Mouse (Mus musculus) C2C12 (cell line): ENCODE results near the gene Gm813.

Experiments
- CEBPB ChIP-seq: IDR thresholded peaks from one replicate; pipeline ENCODE4 v1.6.1; 2011; ENCODE audit warnings: low read depth, mild to moderate bottlenecking, control low read depth, moderate library complexity
- CTCF ChIP-seq: IDR thresholded peaks from one replicate; pipeline ENCODE4 v1.5.1; 2011; ENCODE audit not compliant: control insufficient read depth, insufficient read depth, insufficient read length
- MYOG ChIP-seq: IDR thresholded peaks from one replicate; pipeline ENCODE4 v1.6.1; 2011; ENCODE audit not compliant: control insufficient read depth, insufficient read length; ENCODE audit errors: extremely low read depth

GRCm38 (mm10) chr16:58589444-58589843 is 27.3 kb downstream of the Gm813 start:
- TF ChIP-seq CTCF = no peak
- no peak for TF ChIP-seq CEBPB
- TF ChIP-seq MYOG = no peak
